Mouse (Mus musculus) layer of hippocampus, postnatal 36 days (tissue): Measurements from ENCODE around the gene Phf19. TPM values are rescaled to one million over a fixed set of nuclear protein-coding genes. Genes with fewer than 3 reads are reported as not detected.

Experiments
- DNase-seq, 2 experiments: peaks; one replicate each; pipeline ENCODE4 v3.0.0; 2022
- total RNA-seq, 2 experiments: library from RNA; stranded (reverse); gene quantifications; 2 replicates each; pipeline ENCODE4 v1.2.3; 2021

Phf19 gene
- total RNA-seq, 2 experiments from 2014 or later, result 1.1 to 1.3 TPM

GRCm38 (mm10) chr2:34938269-34939208, 24.7 kb upstream of the Phf19 start:
- DNase-seq, result no peak

- no peak for DNase-seq
Observed at GRCm38 (mm10) chr2:34937460-34937859, 23.6 kb upstream of the Phf19 start.

GRCm38 (mm10) chr2:34927320-34927719, 13.5 kb upstream of the Phf19 start:
- DNase-seq, result no peak

GRCm38 (mm10) chr2:34922729-34923128, 8.9 kb upstream of the Phf19 start:
- DNase-seq, result no peak

- DNase-seq, result no peak
Observed at GRCm38 (mm10) chr2:34920144-34920543, 6.3 kb upstream of the Phf19 start.

GRCm38 (mm10) chr2:34915103-34915502, 1.3 kb upstream of the Phf19 start:
- no peak for DNase-seq

- no peak for DNase-seq
Observed at GRCm38 (mm10) chr2:34914823-34915082, 927 bp upstream of the Phf19 start.

- DNase-seq, result peak in 1 of 2 experiments; percentile 44
Observed at GRCm38 (mm10) chr2:34914069-34914822, 420 bp upstream of the Phf19 start.

- no peak for DNase-seq
Observed at GRCm38 (mm10) chr2:34912613-34913012, 1.2 kb downstream of the Phf19 start.

- no peak for DNase-seq
Observed at GRCm38 (mm10) chr2:34911871-34912270, 2.0 kb downstream of the Phf19 start.

- no peak for DNase-seq
Observed at GRCm38 (mm10) chr2:34909719-34910118, 4.1 kb downstream of the Phf19 start.

- DNase-seq, result no peak
Observed at GRCm38 (mm10) chr2:34906861-34907604, 6.8 kb downstream of the Phf19 start.

GRCm38 (mm10) chr2:34906426-34906825, 7.4 kb downstream of the Phf19 start:
- no peak for DNase-seq

GRCm38 (mm10) chr2:34904849-34905542, 8.8 kb downstream of the Phf19 start:
- DNase-seq, result peak; percentile 99

GRCm38 (mm10) chr2:34903652-34904405, 10.0 kb downstream of the Phf19 start:
- no peak for DNase-seq

- DNase-seq, result no peak
Observed at GRCm38 (mm10) chr2:34903191-34903590, 10.6 kb downstream of the Phf19 start.

GRCm38 (mm10) chr2:34902731-34903130, 11.1 kb downstream of the Phf19 start:
- DNase-seq, result no peak

- DNase-seq, result no peak
Observed at GRCm38 (mm10) chr2:34901726-34902125, 12.1 kb downstream of the Phf19 start.

- no peak for DNase-seq
Observed at GRCm38 (mm10) chr2:34900412-34900811, 13.4 kb downstream of the Phf19 start.

GRCm38 (mm10) chr2:34899682-34900081, 14.1 kb downstream of the Phf19 start:
- no peak for DNase-seq

GRCm38 (mm10) chr2:34897820-34898219, 16.0 kb downstream of the Phf19 start:
- DNase-seq, result no peak
